Mouse (Mus musculus) thymus, adult 2 months (tissue): ENCODE data around the gene Ccdc169.

Source experiments
- CTCF ChIP-seq: fragments of 200-500 bp; IDR thresholded peaks from 2 replicates; pipeline ENCODE4 v1.5.1; 2012; ENCODE audit warnings: mild to moderate bottlenecking, control low read depth, low read length, moderate library complexity, borderline replicate concordance; ENCODE audit not compliant: control insufficient read depth, poor library complexity, insufficient read depth; ENCODE audit errors: extremely low read depth
- POLR2A ChIP-seq: fragments of 200-500 bp; IDR thresholded peaks from 2 replicates; pipeline ENCODE4 v1.6.1; 2012; ENCODE audit warnings: mild to moderate bottlenecking, low read length, control low read depth, moderate library complexity; ENCODE audit not compliant: control insufficient read depth, poor library complexity, insufficient read depth; ENCODE audit errors: extremely low read depth

GRCm38 (mm10) chr3:55214413-55214812, 77.3 kb downstream of the Ccdc169 start:
- TF ChIP-seq POLR2A (no peak), CTCF (no peak)
